Mouse (Mus musculus) G1E (cell line): ENCODE results near the gene Mast3.

Source experiments
- CTCF ChIP-seq: IDR thresholded peaks from 2 replicates; pipeline ENCODE4 v1.5.1; 2012; ENCODE audit warnings: low read depth, low read length, inconsistent platforms, mixed read lengths
- GATA1 ChIP-seq: IDR thresholded peaks from 2 replicates; pipeline ENCODE4 v1.6.1; 2012; ENCODE audit warnings: borderline replicate concordance, low read length, inconsistent platforms, mixed read lengths
- GATA2 ChIP-seq: IDR thresholded peaks from 2 replicates; pipeline ENCODE4 v1.6.1; 2012; ENCODE audit warnings: low read depth, low read length, inconsistent platforms, borderline replicate concordance
- POLR2AphosphoS5 ChIP-seq: IDR thresholded peaks from 2 replicates; pipeline ENCODE4 v1.6.1; 2012; ENCODE audit warnings: low read depth, low read length, inconsistent platforms; ENCODE audit not compliant: insufficient replicate concordance
- TAL1 ChIP-seq: conservative IDR thresholded peaks from 2 replicates; pipeline ENCODE4 v1.6.1; 2012; ENCODE audit warnings: low read depth, low read length, inconsistent platforms, mixed read lengths

DNA sequence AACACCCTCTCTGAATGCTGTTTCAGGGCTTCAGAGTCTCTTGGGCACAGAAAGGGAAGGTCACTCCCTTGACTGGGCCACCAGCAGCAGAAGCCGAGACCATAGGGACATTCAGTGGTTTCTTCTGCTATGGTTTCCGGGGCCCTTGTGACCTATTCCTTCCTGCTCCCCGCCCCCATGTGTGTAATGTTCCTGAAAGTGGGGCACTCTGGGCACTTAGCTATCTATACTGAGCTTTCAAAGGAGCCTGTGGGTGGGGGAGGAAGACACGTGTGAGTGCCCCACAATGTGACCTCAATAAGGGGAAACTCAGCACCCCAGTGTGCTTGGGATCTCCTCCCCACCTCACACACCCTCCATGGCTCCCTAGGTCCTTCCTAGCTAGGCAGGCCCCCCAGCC lies 1.7 kb upstream of the Mast3 start:
- TF ChIP-seq CTCF (no peak), GATA1 (no peak), TAL1 (no peak), GATA2 (no peak), POLR2AphosphoS5 (no peak)
